Mouse (Mus musculus) CH12.LX (cell line): ENCODE measurements around the gene Mipep. TPM values are rescaled to one million over a fixed set of nuclear protein-coding genes. Genes with fewer than 3 reads are reported as not detected.

ENCODE experiments used
- DNase-seq: peaks from one replicate; pipeline ENCODE4 v3.0.0-alpha.2; 2013; ENCODE audit errors: extremely low read depth
- H3K27ac ChIP-seq: 2 replicates; pipeline ENCODE4 v1.5.1; 2012; ENCODE audit warnings: low read depth, mild to moderate bottlenecking, control low read depth, moderate library complexity; ENCODE audit not compliant: insufficient read depth
- H3K27me3 ChIP-seq: replicated peaks from 2 replicates; pipeline ENCODE3; 2012; ENCODE audit warnings: inconsistent platforms
- H3K36me3 ChIP-seq, 2 experiments: replicated peaks in 1 of 2; 2 replicates each; pipeline versions ENCODE3 to v1.6.1; 2012; ENCODE audit warnings: inconsistent platforms in 1 of 2, low read length in 1 of 2, mild to moderate bottlenecking in 1 of 2, mixed read lengths in 1 of 2, moderate library complexity in 1 of 2; ENCODE audit not compliant: control insufficient read depth in 1 of 2, insufficient read depth in 1 of 2
- H3K4me1 ChIP-seq, 2 experiments: 2 replicates each; pipeline ENCODE4 v1.6.1; 2012; ENCODE audit warnings: inconsistent platforms in 1 of 2, moderate library complexity in 1 of 2; ENCODE audit not compliant: insufficient read depth in 2 of 2, control insufficient read depth in 1 of 2
- H3K4me2 ChIP-seq: 2 replicates; pipeline ENCODE4 v1.6.1; 2012; ENCODE audit warnings: low read depth, mild to moderate bottlenecking, control low read depth; ENCODE audit not compliant: poor library complexity, insufficient read depth, severe bottlenecking
- H3K4me3 ChIP-seq, 3 experiments: fragments of 150-350 bp in 1 of 3; sonication (generic) in 1 of 3; replicated peaks in 1 of 3; 2 replicates each; pipeline versions ENCODE3 to v1.5.1; 2011 to 2012; ENCODE audit warnings: low read depth in 2 of 3, low read length in 2 of 3, mild to moderate bottlenecking in 2 of 3, moderate library complexity in 2 of 3, control low read depth in 1 of 3, improper control_type of control experiment in 1 of 3, inconsistent platforms in 1 of 3, mixed read lengths in 1 of 3; ENCODE audit not compliant: poor library complexity in 1 of 3
- H3K79me2 ChIP-seq: replicated peaks from 2 replicates; pipeline ENCODE4 v1.6.1; 2012; ENCODE audit warnings: mild to moderate bottlenecking, moderate library complexity; ENCODE audit not compliant: control insufficient read depth, poor library complexity, insufficient read depth, severe bottlenecking; ENCODE audit errors: extremely low read depth
- H3K9ac ChIP-seq: 2 replicates; pipeline ENCODE4 v1.6.1; 2012; ENCODE audit warnings: low read depth, mild to moderate bottlenecking, control low read depth, moderate library complexity; ENCODE audit not compliant: insufficient read depth
- H3K9me3 ChIP-seq: replicated peaks from 2 replicates; pipeline ENCODE3; 2012; ENCODE audit warnings: low read length, inconsistent platforms, mixed read lengths
- CHD2 ChIP-seq: IDR thresholded peaks from 2 replicates; pipeline ENCODE4 v1.6.1; 2011; ENCODE audit warnings: low read length, improper control_type of control experiment
- E2F4 ChIP-seq: IDR thresholded peaks from 2 replicates; pipeline ENCODE4 v1.6.1; 2011; ENCODE audit warnings: low read depth, low read length, improper control_type of control experiment; ENCODE audit not compliant: insufficient replicate concordance
- ETS1 ChIP-seq: conservative IDR thresholded peaks from 2 replicates; pipeline ENCODE4 v1.6.1; 2012; ENCODE audit warnings: low read depth, mild to moderate bottlenecking, inconsistent platforms, low read length, improper control_type of control experiment, moderate library complexity
- IRF4 ChIP-seq: IDR thresholded peaks from 2 replicates; pipeline ENCODE4 v1.6.1; 2014; ENCODE audit warnings: low read depth, mild to moderate bottlenecking, inconsistent platforms, low read length, improper control_type of control experiment
- JUN ChIP-seq: IDR thresholded peaks from 2 replicates; pipeline ENCODE4 v1.6.1; 2011; ENCODE audit warnings: low read depth, mild to moderate bottlenecking, low read length, improper control_type of control experiment, moderate library complexity; ENCODE audit not compliant: insufficient read depth
- MAFK ChIP-seq: IDR thresholded peaks from 2 replicates; pipeline ENCODE4 v1.6.1; 2011; ENCODE audit warnings: low read length, improper control_type of control experiment; ENCODE audit not compliant: insufficient replicate concordance
- MAZ ChIP-seq: IDR thresholded peaks from 2 replicates; pipeline ENCODE4 v1.6.1; 2012; ENCODE audit warnings: low read depth, mild to moderate bottlenecking, inconsistent platforms, low read length, improper control_type of control experiment, moderate library complexity
- MEF2A ChIP-seq: IDR thresholded peaks from 2 replicates; pipeline ENCODE4 v1.6.1; 2014; ENCODE audit warnings: low read depth, mild to moderate bottlenecking, inconsistent platforms, low read length, improper control_type of control experiment, borderline replicate concordance
- MYC ChIP-seq: IDR thresholded peaks from 2 replicates; pipeline ENCODE4 v1.6.1; 2011; ENCODE audit warnings: low read depth, mild to moderate bottlenecking, improper control_type of control experiment, low read length
- SIN3A ChIP-seq: IDR thresholded peaks from 2 replicates; pipeline ENCODE4 v1.6.1; 2012; ENCODE audit warnings: low read length, improper control_type of control experiment, inconsistent platforms
- ZC3H11A ChIP-seq: IDR thresholded peaks from 2 replicates; pipeline ENCODE4 v1.6.1; 2012; ENCODE audit warnings: low read depth, mild to moderate bottlenecking, inconsistent platforms, low read length, improper control_type of control experiment
- ZMIZ1 ChIP-seq: IDR thresholded peaks from 2 replicates; pipeline ENCODE4 v1.6.1; 2012; ENCODE audit warnings: low read depth, mild to moderate bottlenecking, inconsistent platforms, low read length, improper control_type of control experiment
- dilution Hi-C: fragments of 300-500 bp; cut with MboI; formaldehyde crosslinking; loops from 2 replicates; pipeline ENCODE4 v1.14.3; 2020; ENCODE audit warnings: low sequenced_read_pairs; ENCODE audit not compliant: extremely low pct_unique_long_range_greater_than_20kb, extremely low pct_ligation_motif_present
- in situ Hi-C: fragments of 300-500 bp; cut with MboI; formaldehyde crosslinking; loops from 3 replicates; pipeline ENCODE4 v1.14.3; 2019; ENCODE audit warnings: low sequenced_read_pairs, low pct_ligation_motif_present, low pct_unique_long_range_greater_than_20kb, mixed read lengths
- polyA plus RNA-seq: library from polyadenylated mRNA; unstranded; fragments of >175 nt; gene quantifications from 2 replicates; pipeline ENCODE4 v1.2.1, GENCODE M21; 2012; ENCODE audit warnings: low read depth; ENCODE audit not compliant: insufficient read length
- total RNA-seq, 2 experiments: library from RNA; depleted of rRNA; stranded (reverse); fragments of 300-350 nt in 1 of 2; fragments of >200 nt in 1 of 2; gene quantifications; 2 replicates each; pipeline ENCODE4 v1.2.3; 2012 to 2014

Mipep gene
- total and polyA plus RNA-seq, 3 experiments: 33.1 to 37.2 (median 36.6) TPM

DNA sequence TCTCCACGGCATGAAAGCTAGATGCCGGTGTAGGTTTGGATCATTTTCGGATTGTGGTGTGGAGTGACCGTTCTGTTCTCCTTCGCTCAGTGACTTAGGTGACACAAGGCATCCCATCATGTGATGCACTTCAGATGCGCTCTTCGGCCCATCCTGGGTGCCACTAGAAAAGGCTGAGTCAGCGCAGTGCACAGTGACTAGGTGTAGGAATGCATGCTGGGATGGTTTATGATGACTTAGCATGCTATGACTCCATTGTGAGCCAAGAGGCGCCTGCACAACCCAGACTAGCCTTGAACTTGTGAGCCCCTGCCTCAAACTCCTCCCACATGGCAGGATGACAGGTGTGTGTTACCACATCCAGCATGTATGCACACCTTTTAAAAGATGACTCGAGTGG, 38.2 kb upstream of the Mipep start:
- peaks cover 5% of the 10 kb centered on the region for H3K79me2 ChIP-seq
- TF ChIP-seq MAFK (peak; percentile 62; the same call in 1 of the 2 replicates), MEF2A (no peak)

DNA sequence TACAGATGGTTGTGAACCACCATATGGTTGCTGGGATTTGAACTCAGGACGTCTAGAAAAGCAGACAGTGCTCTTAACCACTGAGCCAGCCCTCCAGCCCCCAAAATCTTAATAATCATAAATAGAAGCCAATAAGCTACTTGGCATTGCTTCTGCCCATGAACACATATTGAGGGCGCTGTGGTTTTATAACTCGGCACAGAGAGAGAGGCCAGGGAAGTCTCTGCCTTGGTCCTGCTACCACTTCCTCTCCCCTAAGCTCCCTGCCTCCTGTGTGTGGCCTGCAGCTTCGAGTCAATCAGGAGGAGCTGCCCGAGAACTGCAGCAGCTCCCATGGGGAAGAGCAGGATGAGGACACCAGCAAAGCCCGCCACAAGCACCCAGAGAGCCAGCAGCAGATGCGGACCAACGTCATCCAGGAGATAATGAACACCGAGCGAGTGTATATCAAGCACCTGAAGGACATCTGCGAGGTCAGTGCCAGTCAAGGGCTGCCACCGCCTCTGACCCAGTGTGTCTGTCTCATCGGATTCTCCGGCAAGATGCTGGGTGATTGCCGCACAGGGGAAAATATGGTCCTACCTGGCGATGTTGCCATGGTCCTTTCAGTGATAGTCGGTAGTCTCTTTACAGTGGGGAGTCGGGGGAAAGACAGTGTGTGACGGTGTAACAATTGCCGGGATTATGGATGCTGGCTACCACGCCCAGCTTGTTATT, 37.1 kb upstream of the Mipep start:
- no peaks in the 10 kb centered on the region for H3K27me3 ChIP-seq
- dilution Hi-C loops (no loop called here), in situ Hi-C loops (loop anchor here (25.0 kb wide), 1 partner anchor 485 kb away; the partner anchor contains the start of genes Gm49336, Mtmr6 and Nupl1)
- no peak for DNase-seq
- no peaks in the 10 kb centered on the region for H3K9me3 ChIP-seq
- H3K4me1 ChIP-seq: peaks cover 0 to 16% of the 10 kb centered on the region in 2 experiments; a peak in 1 of 4 replicates
- no peaks in the 10 kb centered on the region for H3K79me2 ChIP-seq
- H3K4me2 ChIP-seq: no peak overlapping the region
- H3K27ac ChIP-seq: no peak overlapping the region
- TF ChIP-seq ETS1 (no peak), CHD2 (no peak), IRF4 (no peak), SIN3A (no peak), JUN (no peak), ZC3H11A (no peak), ZMIZ1 (no peak), E2F4 (no peak), MAZ (no peak), MYC (no peak)
- no peak overlapping the region for H3K9ac ChIP-seq
- H3K4me3 ChIP-seq: no peak overlapping the region
- peaks cover 64 to 81% of the 10 kb centered on the region in 2 experiments for H3K36me3 ChIP-seq

More for the DNA sequence above, 38.2 kb upstream of the Mipep start:
- in situ Hi-C loops (loop anchor here (25.0 kb wide), 1 partner anchor 484 kb away; the partner anchor contains the start of genes Gm49336, Mtmr6 and Nupl1), dilution Hi-C loops (no loop called here)
- H3K4me3 ChIP-seq: no peak overlapping the region
- H3K9me3 ChIP-seq: no peaks in the 10 kb centered on the region
- H3K27me3 ChIP-seq: no peaks in the 10 kb centered on the region
- H3K27ac ChIP-seq: no peak overlapping the region
- DNase-seq: no peak
- peaks cover 0 to 28% of the 10 kb centered on the region in 2 experiments; a peak in 2 of 4 replicates for H3K4me1 ChIP-seq
- H3K4me2 ChIP-seq: no peak overlapping the region
- H3K9ac ChIP-seq: no peak overlapping the region
- peaks cover 62 to 81% of the 10 kb centered on the region in 2 experiments for H3K36me3 ChIP-seq
